Mouse (Mus musculus) spleen, adult 18-20 months (tissue): ENCODE results near the gene Creb3l4.
A peak's percentile ranks its signal among the peaks of the same experiment; 100 is the strongest.

Experiments
- DNase-seq, 2 experiments: peaks; one replicate each; pipeline ENCODE4 v3.0.0; 2022; ENCODE audit warnings: mixed read lengths in 2 of 2

Gene Creb3l4

GRCm38 (mm10) chr3:90224331-90224730, 19.0 kb downstream of the Creb3l4 start:
- no peak for DNase-seq

- DNase-seq, result no peak
Observed at GRCm38 (mm10) chr3:90222941-90223340, 20.4 kb downstream of the Creb3l4 start.

- DNase-seq, result no peak
Observed at GRCm38 (mm10) chr3:90222455-90222854, 20.9 kb downstream of the Creb3l4 start.

- DNase-seq, result no peak
Observed at GRCm38 (mm10) chr3:90221123-90221522, 22.2 kb downstream of the Creb3l4 start.

GRCm38 (mm10) chr3:90220531-90220951, 22.8 kb downstream of the Creb3l4 start:
- DNase-seq, result peak; percentile 28 to 35

- peak in 1 of 2 experiments; percentile 61 for DNase-seq
Observed at GRCm38 (mm10) chr3:90220088-90220487, 23.2 kb downstream of the Creb3l4 start.

- DNase-seq, result no peak
Observed at GRCm38 (mm10) chr3:90215825-90216380, 27.4 kb downstream of the Creb3l4 start.

- DNase-seq, result no peak
Observed at GRCm38 (mm10) chr3:90213956-90214684, 29.2 kb downstream of the Creb3l4 start.

GRCm38 (mm10) chr3:90213377-90213866, 29.9 kb downstream of the Creb3l4 start, which contains the start of the genes Rps27 and Rab13:
Gene Rps27 (minus strand): TSS chr3:90213651.
Gene Rab13 (plus strand): TSS chr3:90213695.
- DNase-seq, result peak; percentile 78

- no peak for DNase-seq
Observed at GRCm38 (mm10) chr3:90212723-90213122, 30.6 kb downstream of the Creb3l4 start.

- no peak for DNase-seq
Observed at GRCm38 (mm10) chr3:90211475-90212398, 31.6 kb downstream of the Creb3l4 start.

- DNase-seq, result no peak
Observed at GRCm38 (mm10) chr3:90209908-90210566, 33.3 kb downstream of the Creb3l4 start.

GRCm38 (mm10) chr3:90208662-90209061, 34.6 kb downstream of the Creb3l4 start:
- DNase-seq, result no peak

- no peak for DNase-seq
Observed at GRCm38 (mm10) chr3:90204582-90204981, 38.7 kb downstream of the Creb3l4 start.

GRCm38 (mm10) chr3:90203619-90204018, 39.7 kb downstream of the Creb3l4 start:
- no peak for DNase-seq

GRCm38 (mm10) chr3:90202884-90203283, 40.4 kb downstream of the Creb3l4 start:
- no peak for DNase-seq

GRCm38 (mm10) chr3:90197548-90197947, 45.8 kb downstream of the Creb3l4 start:
- DNase-seq, result no peak

GRCm38 (mm10) chr3:90195644-90196043, 47.7 kb downstream of the Creb3l4 start:
- DNase-seq, result no peak

GRCm38 (mm10) chr3:90194759-90195158, 48.6 kb downstream of the Creb3l4 start:
- no peak for DNase-seq

- DNase-seq, result no peak
Observed at GRCm38 (mm10) chr3:90190859-90191510, 52.3 kb downstream of the Creb3l4 start.
